Mouse (Mus musculus) gastrocnemius, postnatal 10 days (tissue): Measurements from ENCODE around the gene Dok5. TPM values are rescaled to one million over a fixed set of nuclear protein-coding genes. Genes with fewer than 3 reads are reported as not detected.

Experiments used
- DNase-seq: peaks from one replicate; pipeline ENCODE4 v3.0.0; 2021; ENCODE audit warnings: mixed read lengths
- total RNA-seq, 2 experiments: library from RNA; stranded (reverse); gene quantifications; 2 replicates each; pipeline ENCODE4 v1.2.3; 2021

Gene Dok5
- total RNA-seq, 2 experiments from 2014 or later, result 20.1 to 24.0 TPM

- no peak for DNase-seq
Observed at GRCm38 (mm10) chr2:170862799-170863198, 131.2 kb downstream of the Dok5 start.

- DNase-seq, result no peak
Observed at GRCm38 (mm10) chr2:170863201-170863600, 131.6 kb downstream of the Dok5 start.

- DNase-seq, result no peak
Observed at GRCm38 (mm10) chr2:170864043-170864442, 132.4 kb downstream of the Dok5 start.

GRCm38 (mm10) chr2:170864820-170865219 is 133.2 kb downstream of the Dok5 start:
- no peak for DNase-seq

- DNase-seq, result no peak
Observed at GRCm38 (mm10) chr2:170870566-170870965, 139.0 kb downstream of the Dok5 start.

- DNase-seq, result no peak
Observed at GRCm38 (mm10) chr2:170871469-170871868, 139.9 kb downstream of the Dok5 start.

GRCm38 (mm10) chr2:170873382-170873781 is 141.8 kb downstream of the Dok5 start:
- peak; percentile 87 for DNase-seq

GRCm38 (mm10) chr2:170877515-170877914 is 145.9 kb downstream of the Dok5 start:
- peak; percentile 78 for DNase-seq

GRCm38 (mm10) chr2:170877936-170878335 is 146.3 kb downstream of the Dok5 start:
- no peak for DNase-seq

GRCm38 (mm10) chr2:170884209-170884801 is 152.7 kb downstream of the Dok5 start:
- no peak for DNase-seq

- DNase-seq, result no peak
Observed at GRCm38 (mm10) chr2:170887984-170888383, 156.4 kb downstream of the Dok5 start.

GRCm38 (mm10) chr2:170895096-170895495 is 163.5 kb downstream of the Dok5 start:
- DNase-seq, result no peak

GRCm38 (mm10) chr2:170902204-170903028 is 170.8 kb downstream of the Dok5 start:
- DNase-seq, result no peak

- DNase-seq, result no peak
Observed at GRCm38 (mm10) chr2:170903029-170903306, 171.4 kb downstream of the Dok5 start.

- no peak for DNase-seq
Observed at GRCm38 (mm10) chr2:170903367-170903766, 171.8 kb downstream of the Dok5 start.

- DNase-seq, result peak; percentile 49
Observed at GRCm38 (mm10) chr2:170912589-170913223, 181.1 kb downstream of the Dok5 start.

- no peak for DNase-seq
Observed at GRCm38 (mm10) chr2:170913863-170914262, 182.3 kb downstream of the Dok5 start.

GRCm38 (mm10) chr2:170915646-170916045 is 184.0 kb downstream of the Dok5 start:
- DNase-seq, result no peak

- no peak for DNase-seq
Observed at GRCm38 (mm10) chr2:170922260-170922659, 190.7 kb downstream of the Dok5 start.

- DNase-seq, result no peak
Observed at GRCm38 (mm10) chr2:170924131-170924530, 192.5 kb downstream of the Dok5 start.

GRCm38 (mm10) chr2:170926237-170926636 is 194.6 kb downstream of the Dok5 start:
- DNase-seq, result no peak
